Mouse (Mus musculus) kidney, postnatal 4 days (tissue): ENCODE data around the gene Dusp8.

ENCODE experiments used
- DNase-seq, 2 experiments: peaks; one replicate each; pipeline ENCODE4 v3.0.0; 2021; ENCODE audit warnings: mixed read lengths in 2 of 2

Gene Dusp8

DNA sequence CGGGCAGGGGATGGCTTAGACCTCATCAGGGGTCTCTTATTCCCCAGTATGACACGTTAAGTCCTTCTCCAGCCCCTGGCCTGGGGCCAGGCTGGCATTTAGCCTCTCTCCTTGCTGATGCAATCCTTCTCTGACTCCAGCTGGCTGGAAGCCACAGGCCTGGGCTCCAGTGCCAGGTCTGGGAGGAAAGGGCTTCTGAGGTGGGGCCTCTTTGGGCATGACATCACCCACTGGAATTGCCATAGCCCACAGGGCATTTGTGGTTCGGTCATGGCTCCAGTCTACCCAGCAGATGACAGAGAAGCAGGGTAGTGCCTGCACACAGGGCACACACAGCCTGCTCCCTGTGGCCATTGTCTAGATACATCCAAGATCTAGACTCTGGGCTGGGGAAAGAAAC lies 10.8 kb downstream of the Dusp8 start:
- peak; percentile 41 to 59 for DNase-seq

GRCm38 (mm10) chr7:142084395-142084794 lies 11.2 kb downstream of the Dusp8 start:
- peak; percentile 24 to 44 for DNase-seq

- DNase-seq = peak; percentile 34 to 56
Measured at GRCm38 (mm10) chr7:142083588-142084317, 11.9 kb downstream of the Dusp8 start.

DNA sequence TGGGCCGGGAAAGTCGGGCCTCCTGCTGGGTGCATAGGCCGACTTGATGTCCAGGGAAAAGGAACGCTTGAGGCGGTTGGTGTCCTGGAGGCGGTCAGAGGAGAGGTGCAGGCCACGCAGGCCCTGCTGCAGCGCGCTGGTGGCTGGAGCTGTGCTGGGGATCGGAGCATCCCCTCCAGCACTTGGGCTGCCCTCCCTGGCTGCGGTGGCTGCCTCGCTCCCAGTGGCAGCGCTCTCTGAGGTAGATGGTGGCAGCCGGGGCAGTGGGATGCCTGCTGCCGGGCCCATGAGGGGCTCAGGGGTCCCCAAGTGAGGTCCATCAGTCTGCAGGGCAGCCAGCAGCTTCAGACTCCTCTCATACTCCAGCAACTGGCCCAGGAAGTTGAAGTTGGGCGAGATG lies 13.0 kb downstream of the Dusp8 start:
- DNase-seq = no peak

- DNase-seq = peak in 1 of 2 experiments; percentile 39
Measured at GRCm38 (mm10) chr7:142082179-142082578, 13.5 kb downstream of the Dusp8 start.

DNA sequence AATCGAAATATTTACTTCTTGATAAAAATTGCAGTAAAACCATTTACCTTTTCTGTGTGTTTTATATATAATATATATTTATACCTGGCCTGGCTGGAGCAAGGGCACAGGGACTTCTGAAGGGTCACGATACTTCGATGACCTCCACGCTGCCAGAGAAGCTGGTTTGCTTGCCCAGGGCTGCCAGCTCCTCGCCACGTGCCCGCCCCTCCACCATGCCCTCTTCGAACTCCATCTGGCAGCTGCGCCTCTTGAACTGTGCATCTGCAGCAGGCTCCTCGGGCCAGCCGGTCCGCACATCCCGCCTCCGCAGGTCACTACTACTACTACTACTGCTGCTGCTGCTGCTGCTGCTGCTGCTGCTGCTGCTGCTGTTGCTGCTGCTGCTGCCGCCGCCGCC lies 13.9 kb downstream of the Dusp8 start:
- DNase-seq = peak in 1 of 2 experiments; percentile 22

- DNase-seq = no peak
Measured at GRCm38 (mm10) chr7:142080876-142081275, 14.8 kb downstream of the Dusp8 start.

DNA sequence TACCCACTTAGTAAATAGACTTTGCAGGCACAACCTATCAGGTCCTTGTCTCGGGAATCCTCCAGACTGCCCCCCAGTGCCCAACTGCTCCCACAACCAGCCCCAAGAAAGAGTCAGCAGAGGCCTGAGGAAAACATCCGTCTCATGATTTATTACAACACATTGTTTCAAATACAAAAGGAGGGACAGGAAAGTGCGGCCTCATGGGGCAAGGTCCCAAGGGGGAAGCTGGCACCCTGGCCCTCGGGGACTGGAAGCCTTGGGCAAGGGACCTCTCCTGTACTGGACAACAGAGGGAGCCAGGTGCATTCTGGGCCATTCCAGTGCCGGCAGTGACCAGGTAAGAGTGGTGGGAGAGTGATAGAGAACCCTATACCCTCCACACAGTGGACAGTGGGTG lies 16.3 kb downstream of the Dusp8 start:
- no peak for DNase-seq

- no peak for DNase-seq
Measured at GRCm38 (mm10) chr7:142077138-142077537, 18.5 kb downstream of the Dusp8 start.

GRCm38 (mm10) chr7:142074146-142074886 lies 21.3 kb downstream of the Dusp8 start:
- no peak for DNase-seq

DNA sequence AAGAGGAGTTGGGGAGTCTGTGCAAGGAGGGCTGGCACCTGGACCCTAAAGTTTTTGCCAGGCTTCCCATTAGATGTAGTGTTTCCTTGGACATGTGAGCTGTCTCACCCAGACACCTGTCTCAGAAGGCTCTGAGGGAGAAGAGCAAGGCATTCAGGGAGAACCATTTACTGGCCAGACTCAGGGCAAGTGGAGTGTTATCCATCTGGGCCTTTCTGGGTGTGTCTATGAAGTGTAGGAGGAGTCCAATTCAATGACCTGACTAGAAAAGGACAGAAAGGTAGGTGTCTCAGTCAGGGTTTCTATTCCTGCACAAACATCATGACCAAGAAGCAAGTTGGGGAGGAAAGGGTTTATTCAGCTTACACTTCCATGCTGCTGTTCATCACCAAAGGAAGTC lies 23.9 kb downstream of the Dusp8 start:
- DNase-seq = no peak

DNA sequence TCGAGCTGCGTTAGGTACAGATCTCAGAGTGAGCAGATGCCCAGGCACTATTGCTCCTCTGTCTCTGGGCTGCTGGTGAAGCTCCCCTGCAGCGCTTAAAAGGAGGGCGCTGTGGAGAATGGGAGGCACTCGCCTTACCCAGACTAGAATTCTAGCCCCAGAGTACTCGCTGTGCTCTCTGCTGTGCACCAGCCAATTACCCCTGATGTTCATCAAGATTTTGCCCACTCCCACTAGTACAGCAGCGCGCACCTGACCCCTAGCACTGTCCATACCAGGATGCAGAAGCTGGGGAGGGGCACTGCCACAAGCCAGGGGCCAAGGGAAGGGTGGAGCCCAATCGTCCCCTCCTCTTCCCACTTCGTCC lies 24.4 kb downstream of the Dusp8 start:
- DNase-seq = no peak

DNA sequence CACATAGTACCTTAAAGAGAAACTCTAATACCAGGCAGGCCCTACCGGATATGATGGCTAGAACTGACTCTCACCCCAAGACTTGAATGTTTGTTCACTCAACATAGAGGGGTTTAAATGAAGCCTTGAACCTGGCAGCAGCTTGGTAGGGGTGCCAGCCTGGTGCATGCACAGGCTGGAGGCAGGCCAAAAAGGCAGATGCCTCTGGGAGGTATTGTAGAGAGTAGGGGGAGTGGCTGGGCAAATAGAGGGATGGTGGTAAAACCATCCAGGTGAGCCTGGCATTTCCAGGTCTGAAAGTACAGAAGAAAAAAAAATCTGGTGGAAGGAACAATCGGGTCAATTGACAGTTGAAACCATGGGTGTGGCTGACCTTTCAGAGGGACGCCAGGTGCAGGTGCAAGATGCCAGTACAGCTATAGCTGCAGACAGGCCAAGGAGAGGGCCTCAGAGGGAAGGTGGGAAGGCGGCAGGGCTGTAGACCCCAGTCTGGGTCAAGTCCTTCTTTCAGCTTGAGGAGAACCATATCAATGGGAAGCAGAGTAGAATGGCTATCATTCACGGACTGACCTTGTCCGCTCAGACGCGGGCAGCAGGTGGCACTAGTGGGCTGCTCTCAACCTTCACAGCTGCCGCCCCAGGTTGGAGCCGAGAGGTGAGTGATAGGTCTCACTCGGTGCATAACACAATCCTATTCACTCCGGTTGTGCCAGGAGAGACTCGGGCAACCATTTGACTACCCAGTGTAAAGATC lies 25.0 kb downstream of the Dusp8 start:
- peak; percentile 85 to 88 for DNase-seq

DNA sequence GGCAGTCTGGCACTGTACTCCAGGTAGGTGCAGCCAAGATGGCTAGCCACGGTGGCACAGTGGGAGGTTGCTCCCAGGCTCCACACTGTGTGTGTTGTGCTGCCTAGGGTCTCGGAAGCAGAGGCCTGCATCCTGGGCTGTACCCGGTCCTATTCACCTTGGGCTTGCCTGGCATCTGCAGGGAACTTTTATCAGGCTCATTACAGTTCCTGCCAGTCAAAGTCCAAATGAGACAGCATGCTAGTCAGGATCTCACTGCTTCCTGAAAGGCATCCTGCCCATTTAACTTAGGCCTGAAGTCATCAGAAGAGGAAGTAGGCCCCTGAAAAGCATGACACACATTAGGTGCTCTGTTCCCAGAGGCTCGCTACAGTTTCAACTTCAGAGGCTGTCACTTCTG lies 27.2 kb downstream of the Dusp8 start:
- DNase-seq = no peak

GRCm38 (mm10) chr7:142060931-142061565 lies 34.6 kb downstream of the Dusp8 start, which contains the start of gene Mob2:
Gene Mob2 (minus strand): TSS chr7:142061065.
- peak; percentile 94 to 95 for DNase-seq

DNA sequence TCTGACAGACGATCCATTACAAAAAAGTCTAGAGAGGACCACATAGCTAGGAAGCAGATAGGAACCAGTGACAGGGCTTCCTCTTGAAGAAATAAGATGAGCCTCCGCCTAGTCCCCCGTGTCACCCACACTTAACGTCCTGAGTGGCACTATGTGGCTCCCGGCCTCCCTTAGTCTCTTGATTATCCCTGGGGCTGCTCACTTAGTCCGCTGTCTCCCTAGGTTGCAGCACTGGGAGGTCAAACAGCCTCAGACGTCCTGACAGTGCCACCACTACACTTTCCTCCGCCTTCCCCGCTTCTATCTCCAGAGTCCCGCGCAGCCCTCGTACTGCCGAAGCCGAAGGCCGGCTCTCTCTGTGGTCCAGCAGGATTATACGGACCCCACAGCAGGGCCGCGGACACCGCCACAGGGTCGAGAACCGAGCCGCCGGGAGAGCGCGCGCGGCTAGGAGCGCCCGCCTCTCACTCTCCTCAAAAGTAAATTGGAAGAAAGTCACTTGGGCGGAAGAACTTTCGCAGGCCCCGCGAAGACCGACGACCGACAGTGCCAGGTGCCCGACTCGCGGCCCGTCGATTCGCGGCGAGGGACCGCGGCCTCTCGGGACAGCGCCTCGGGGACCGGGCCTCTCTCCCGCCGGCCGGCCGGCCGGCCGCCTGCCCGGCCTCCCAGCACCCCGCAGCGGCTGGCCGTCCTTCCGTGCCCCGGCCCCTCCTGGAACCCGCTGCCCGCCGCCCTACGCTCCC lies 35.3 kb downstream of the Dusp8 start:
- no peak for DNase-seq

- DNase-seq = no peak
Measured at GRCm38 (mm10) chr7:142059024-142059423, 36.6 kb downstream of the Dusp8 start.

DNA sequence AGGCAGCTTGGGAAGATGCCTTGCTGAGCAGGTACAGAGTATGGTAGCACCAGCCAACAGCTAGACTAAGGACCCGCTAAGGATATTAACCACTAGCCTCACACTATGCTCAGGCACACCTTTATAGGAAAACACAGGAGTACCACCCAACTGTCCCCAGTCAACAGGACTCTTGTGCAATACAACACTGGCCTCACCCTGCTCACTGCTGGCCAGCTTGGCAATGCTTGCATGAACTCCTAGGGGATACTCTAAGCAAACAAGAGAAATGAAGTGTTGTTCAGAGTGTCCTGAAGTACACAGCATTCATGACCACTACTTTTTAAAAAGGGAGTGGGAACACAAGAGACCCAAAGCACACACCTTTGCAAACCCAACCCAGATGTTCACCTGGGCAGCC lies 38.5 kb downstream of the Dusp8 start:
- no peak for DNase-seq

GRCm38 (mm10) chr7:142056601-142057061 lies 39.0 kb downstream of the Dusp8 start:
- no peak for DNase-seq

GRCm38 (mm10) chr7:142055431-142055830 lies 40.2 kb downstream of the Dusp8 start:
- no peak for DNase-seq

- DNase-seq = no peak
Measured at GRCm38 (mm10) chr7:142050536-142050935, 45.1 kb downstream of the Dusp8 start.

GRCm38 (mm10) chr7:142045932-142046331 lies 49.7 kb downstream of the Dusp8 start:
- DNase-seq = no peak
